Mouse (Mus musculus) olfactory bulb, adult 2 months (tissue): Measurements from ENCODE around the gene Lamtor1. TPM values are rescaled to one million over a fixed set of nuclear protein-coding genes. Genes with fewer than 3 reads are reported as not detected.
"Not testable (repeated sequence)": the region's sequence is repeated elsewhere in the genome, so short reads cannot be mapped to it uniquely, and the experiment has no call there.

ENCODE experiments used
- H3K27ac ChIP-seq: fragments of 200-500 bp; 2 replicates; pipeline ENCODE4 v1.5.1; 2012; ENCODE audit warnings: low read depth, low read length; ENCODE audit not compliant: insufficient read depth
- H3K4me1 ChIP-seq: fragments of 200-500 bp; 2 replicates; pipeline ENCODE4 v1.6.1; 2012; ENCODE audit warnings: low read length; ENCODE audit not compliant: control insufficient read depth, insufficient read depth
- H3K4me3 ChIP-seq: fragments of 200-500 bp; 2 replicates; pipeline ENCODE4 v1.5.1; 2012; ENCODE audit warnings: mild to moderate bottlenecking, low read depth, low read length, moderate library complexity; ENCODE audit not compliant: insufficient read depth
- CTCF ChIP-seq: fragments of 200-500 bp; IDR thresholded peaks from 2 replicates; pipeline ENCODE4 v1.5.1; 2012; ENCODE audit warnings: low read depth, mild to moderate bottlenecking, low read length, moderate library complexity; ENCODE audit not compliant: insufficient read depth
- POLR2A ChIP-seq: fragments of 200-500 bp; IDR thresholded peaks from 2 replicates; pipeline ENCODE4 v1.6.1; 2012; ENCODE audit warnings: mild to moderate bottlenecking, low read depth, low read length, moderate library complexity; ENCODE audit not compliant: insufficient read depth
- WGBS: fragments of 180-500 bp; shearing (Covaris S2); methylation state at CpG from one replicate; pipeline ENCODE4 v1.1.7; 2018; 5-methylcytosine and 5-hydroxymethylcytosine counted together
- polyA plus RNA-seq: library from polyadenylated mRNA; stranded (reverse); fragments of >200 nt; gene quantifications from 2 replicates; pipeline ENCODE4 v1.2.4, GENCODE M21; 2012; ENCODE audit warnings: low replicate concordance; ENCODE audit not compliant: missing spikeins, insufficient read depth, insufficient read length

The Lamtor1 gene
- polyA plus RNA-seq, 1 experiment, result not detected

DNA sequence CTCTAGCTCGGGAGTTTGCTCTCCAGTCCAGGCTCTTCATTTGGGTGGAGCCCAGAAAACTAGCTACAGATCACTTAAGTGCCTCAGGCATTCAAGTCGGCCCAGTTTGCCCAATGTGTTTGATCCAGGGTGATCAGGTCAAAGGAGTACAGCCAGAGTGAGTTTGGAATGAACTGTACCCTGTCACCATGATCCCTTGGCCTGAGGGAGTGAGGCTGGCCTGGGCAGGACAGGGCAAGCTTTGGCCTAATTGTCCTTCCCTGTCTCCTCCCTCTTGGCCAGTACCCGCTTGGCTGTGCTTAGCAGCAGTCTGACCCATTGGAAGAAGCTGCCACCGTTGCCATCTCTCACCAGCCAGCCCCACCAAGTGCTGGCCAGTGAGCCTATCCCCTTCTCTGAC is 4.4 kb downstream of the Lamtor1 start:
- H3K4me3 ChIP-seq, result no peak overlapping the region
- no peak for TF ChIP-seq CTCF
- TF ChIP-seq POLR2A, result no peak
- no peak overlapping the region for H3K27ac ChIP-seq
- WGBS, result 75% methylated on average over 4 of the region's 4 CpGs
- H3K4me1 ChIP-seq, result peaks cover 12% of the 10 kb centered on the region

DNA sequence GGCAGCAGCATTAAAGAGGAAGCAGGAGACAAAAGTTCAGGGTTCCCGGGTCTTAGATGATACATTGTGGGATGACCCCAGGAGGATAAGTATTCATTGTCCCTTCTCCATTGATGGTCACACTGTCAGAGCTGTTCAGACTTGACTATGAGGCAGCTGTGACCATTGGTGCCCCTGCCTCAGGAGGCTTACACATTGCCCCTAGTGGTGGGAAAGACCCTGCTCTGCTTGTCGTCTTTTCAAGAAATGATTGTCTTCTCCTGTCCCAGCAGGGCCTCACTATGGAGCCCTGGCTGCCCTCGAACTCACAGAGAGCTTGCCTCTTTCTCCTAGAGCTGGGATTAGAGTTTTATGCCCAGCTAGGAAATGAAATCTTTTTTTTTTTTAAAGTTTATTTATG is 6.3 kb downstream of the Lamtor1 start:
- Histone ChIP-seq H3K27ac (no peak overlapping the region), H3K4me1 (peaks cover 8% of the 10 kb centered on the region), H3K4me3 (no peak overlapping the region)
- WGBS, result 59% methylated on average over 3 of the region's 3 CpGs
- no peak for TF ChIP-seq CTCF
- TF ChIP-seq POLR2A, result no peak

DNA sequence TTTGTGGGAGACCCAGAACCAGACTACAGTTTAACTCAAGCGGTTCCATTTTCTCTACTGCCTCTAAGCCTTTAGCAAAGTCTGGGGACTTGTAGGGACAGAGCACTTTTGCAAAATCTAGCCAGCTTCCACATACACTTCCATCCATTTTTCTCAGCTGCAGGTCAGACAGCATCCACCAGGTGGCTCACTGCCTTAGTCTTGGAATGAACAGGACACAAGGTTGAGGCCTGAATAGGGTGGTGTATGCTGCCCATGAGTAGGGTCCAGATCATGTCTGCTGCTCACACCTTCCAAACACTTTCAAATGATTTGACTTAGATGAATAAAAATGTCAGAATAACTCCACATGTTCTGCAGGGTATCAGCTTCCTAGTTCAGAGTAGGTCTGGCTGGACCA is 12.4 kb downstream of the Lamtor1 start:
- Histone ChIP-seq H3K27ac (no peak overlapping the region), H3K4me1 (no peaks in the 10 kb centered on the region), H3K4me3 (no peak overlapping the region)
- TF ChIP-seq CTCF (0 out of 2 replicates have a peak, but pooled peaks have one; percentile 7), POLR2A (no peak)
- WGBS, result 6% methylated on average over 1 of the region's 1 CpGs

DNA sequence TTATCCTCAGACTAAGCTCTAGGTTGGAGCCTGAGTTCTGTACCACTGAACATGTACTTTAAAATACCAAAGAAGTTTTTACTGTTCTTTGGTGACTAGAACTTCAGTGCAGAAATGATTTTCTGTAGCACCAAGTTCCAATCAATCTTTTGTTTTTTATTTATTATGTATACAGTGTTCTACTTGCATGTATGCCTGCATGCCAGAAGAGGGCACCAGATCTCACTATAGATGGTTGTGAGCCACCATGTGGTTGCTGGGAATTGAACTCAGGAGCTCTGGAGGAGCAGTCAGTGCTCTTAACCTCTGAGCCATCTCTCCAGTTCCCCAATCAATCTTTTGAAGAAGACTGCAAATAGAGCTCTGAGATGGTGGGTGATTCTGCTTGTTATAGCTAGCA is 20.2 kb downstream of the Lamtor1 start:
- H3K27ac ChIP-seq, H3K4me3 ChIP-seq, H3K4me1 ChIP-seq: not testable (repeated sequence)

DNA sequence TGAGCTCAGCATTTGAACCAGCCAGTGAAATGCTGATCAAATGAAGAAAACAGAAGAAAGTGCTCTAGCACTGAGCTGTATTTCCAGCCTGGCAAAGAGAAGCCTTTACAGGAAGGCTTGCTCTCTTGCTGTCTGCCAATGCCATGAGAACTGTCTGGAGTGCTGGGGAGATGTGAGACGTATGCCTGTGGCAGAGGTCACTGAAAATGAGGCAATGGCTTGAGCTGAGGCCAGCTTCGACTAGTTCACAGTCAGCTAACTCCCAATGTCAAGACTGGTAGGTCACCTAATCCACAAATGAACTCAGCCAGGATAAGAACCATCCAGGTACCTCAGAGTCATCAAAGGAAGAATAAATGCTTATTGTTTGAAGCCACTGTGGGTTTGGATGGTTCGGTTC is 22.4 kb downstream of the Lamtor1 start:
- Histone ChIP-seq H3K4me1 (no peaks in the 10 kb centered on the region), H3K4me3 (no peak overlapping the region), H3K27ac (no peak overlapping the region)
- no peak for TF ChIP-seq POLR2A
- no peak for TF ChIP-seq CTCF
- 86% methylated on average over 3 of the region's 3 CpGs for WGBS

DNA sequence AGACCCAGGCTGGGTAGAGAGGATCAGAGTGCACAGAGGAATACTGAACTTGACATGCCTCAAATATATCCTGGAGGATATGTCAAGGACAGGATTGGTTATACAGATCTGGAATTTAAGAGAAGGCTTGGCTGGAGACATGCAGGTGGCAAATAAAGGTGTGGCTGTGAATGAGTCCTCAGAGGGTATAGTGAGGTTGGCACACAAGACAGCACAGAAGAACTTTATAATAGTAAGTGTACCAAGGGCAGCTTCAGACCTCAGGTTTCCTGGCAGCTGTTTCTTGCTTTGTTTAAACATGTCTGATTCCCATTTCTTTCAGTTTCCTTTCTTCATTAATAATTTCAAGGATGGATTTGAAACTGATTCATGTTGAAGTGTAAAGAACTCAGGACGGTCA is 26.8 kb downstream of the Lamtor1 start:
- TF ChIP-seq POLR2A (no peak), CTCF (no peak)
- Histone ChIP-seq H3K27ac (no peak overlapping the region), H3K4me3 (no peak overlapping the region), H3K4me1 (peaks cover 7% of the 10 kb centered on the region; the same call in 1 of the 2 replicates)
- 69% methylated on average over 1 of the region's 1 CpGs for WGBS

DNA sequence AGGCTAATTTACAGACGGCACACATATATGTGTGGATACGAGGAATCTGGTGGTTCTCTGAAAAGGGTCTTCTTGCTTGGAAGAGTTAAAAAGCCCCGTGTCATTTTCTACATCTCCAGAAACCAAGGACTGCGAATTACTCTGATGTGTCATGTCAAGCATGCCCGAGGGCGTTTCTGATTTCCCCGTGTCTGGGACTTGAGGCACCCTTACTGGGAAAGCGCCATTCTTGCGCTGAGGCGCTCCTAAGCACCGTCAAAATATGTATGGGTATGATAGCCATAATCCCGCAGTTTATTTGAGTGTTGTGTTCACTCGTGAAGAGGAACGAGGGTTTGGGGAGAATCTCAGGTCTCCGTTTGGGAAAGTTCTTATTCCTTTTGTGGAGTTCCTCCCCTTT is 27.6 kb downstream of the Lamtor1 start:
- Histone ChIP-seq H3K4me3 (peak overlapping the region; percentile 84), H3K27ac (no peak overlapping the region), H3K4me1 (peaks cover 7% of the 10 kb centered on the region; the same call in 1 of the 2 replicates)
- TF ChIP-seq CTCF (no peak), POLR2A (no peak)
- 3% methylated on average over 15 of the region's 15 CpGs for WGBS

DNA sequence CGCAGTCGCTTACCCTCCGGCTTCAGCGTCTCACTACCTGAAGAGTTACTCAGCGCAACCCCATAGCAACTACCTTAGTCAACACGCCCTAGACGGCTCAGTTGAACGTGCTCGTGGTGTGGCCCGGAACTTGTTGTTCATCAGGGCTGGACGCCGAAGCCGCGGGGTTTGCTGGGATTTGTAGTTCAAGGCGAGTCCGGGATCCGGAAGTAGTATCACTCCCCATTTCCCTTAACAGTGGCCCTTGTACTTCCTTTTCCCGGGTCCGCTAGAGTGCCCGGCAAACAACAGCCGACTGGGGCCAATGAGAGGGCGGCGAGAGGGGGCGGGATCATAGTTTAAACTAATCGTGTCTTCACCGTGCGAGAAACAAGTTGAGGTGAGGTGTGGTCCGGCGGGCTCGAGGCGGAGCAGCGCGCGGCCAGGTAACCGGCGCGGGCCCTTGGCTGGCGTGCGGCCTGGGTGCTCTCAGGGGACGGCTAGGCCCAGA is 28.1 kb downstream of the Lamtor1 start, which contains the start of the genes Lrrc51 and Numa1:
Gene Lrrc51 (minus strand): TSS at position 145 of the 490 bp plus-strand sequence.
Gene Numa1 (plus strand): TSS at position 361 of the 490 bp plus-strand sequence.
- under 1% methylated on average over 40 of the region's 40 CpGs for WGBS
- TF ChIP-seq POLR2A (peak; percentile 49; the same call in 1 of the 2 replicates), CTCF (no peak)
- Histone ChIP-seq H3K27ac (no peak within 1 kb of the TSS), H3K4me3 (peak within 1 kb of the TSS; percentile 84), H3K4me1 (peaks cover 7% of the 10 kb centered on the region; the same call in 1 of the 2 replicates)

DNA sequence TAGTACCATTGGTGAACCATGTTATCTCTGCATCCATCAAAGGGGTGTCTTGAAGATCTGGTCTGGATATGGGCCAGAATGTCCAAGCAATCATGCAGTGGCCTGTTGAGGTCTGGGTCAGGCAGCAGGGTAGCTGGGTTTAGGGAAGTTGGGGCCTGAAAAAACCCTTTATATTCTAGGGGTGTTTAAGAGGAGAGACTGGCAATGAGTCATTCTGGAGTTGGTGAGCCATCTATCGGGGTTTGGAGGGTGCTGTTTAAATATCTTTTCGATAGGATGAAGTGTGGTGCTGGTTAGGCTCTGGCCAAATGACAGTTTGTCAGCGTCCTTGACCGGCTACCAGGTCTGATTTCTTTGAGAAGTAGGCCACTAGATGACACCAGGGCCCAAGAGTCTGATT is 30.3 kb downstream of the Lamtor1 start:
- no peak for TF ChIP-seq CTCF
- TF ChIP-seq POLR2A, result no peak
- H3K27ac ChIP-seq, result no peak overlapping the region
- H3K4me1 ChIP-seq, result peaks cover 7% of the 10 kb centered on the region; the same call in 1 of the 2 replicates
- no peak overlapping the region for H3K4me3 ChIP-seq
- WGBS, result 81% methylated on average over 4 of the region's 4 CpGs

DNA sequence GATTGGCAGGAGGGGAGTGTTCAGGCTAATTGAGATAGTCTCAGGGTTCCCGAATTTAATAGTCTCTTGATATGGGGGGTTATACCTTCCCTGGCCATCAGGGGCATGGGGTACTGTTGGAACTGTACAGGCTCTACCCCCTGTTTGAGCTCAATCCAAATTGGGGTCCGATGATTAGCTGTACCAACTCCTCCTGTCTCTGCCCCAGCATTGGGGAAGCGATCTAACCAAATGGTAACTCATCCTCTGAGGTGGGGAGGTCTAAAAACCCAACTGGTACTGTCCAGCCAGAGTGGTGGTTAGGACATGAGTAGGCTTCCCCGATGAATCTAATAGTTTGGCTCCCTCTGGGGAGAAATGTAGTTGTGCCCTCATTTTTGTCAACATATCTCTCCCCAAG is 31.3 kb downstream of the Lamtor1 start:
- 82% methylated on average over 4 of the region's 4 CpGs for WGBS
- Histone ChIP-seq H3K4me1 (peaks cover 7% of the 10 kb centered on the region; the same call in 1 of the 2 replicates), H3K4me3 (no peak overlapping the region), H3K27ac (no peak overlapping the region)
- no peak for TF ChIP-seq CTCF
